Mouse (Mus musculus) MEL (cell line): ENCODE results near the gene Epc2. TPM values are rescaled to one million over a fixed set of nuclear protein-coding genes. Genes with fewer than 3 reads are reported as not detected.

Source experiments
- DNase-seq: peaks from one replicate; pipeline ENCODE4 v3.0.0; 2011; ENCODE audit warnings: low read depth, low spot score
- H3K27ac ChIP-seq: 2 replicates; pipeline ENCODE4 v1.5.1; 2012; ENCODE audit warnings: low read depth, mild to moderate bottlenecking, control low read depth, low read length, moderate library complexity; ENCODE audit not compliant: control insufficient read depth
- H3K27me3 ChIP-seq, 2 experiments: fragments of 150-350 bp in 1 of 2; sonication (generic) in 1 of 2; 2 replicates each; pipeline ENCODE4 v1.6.1; 2012; ENCODE audit warnings: low read length in 2 of 2, mild to moderate bottlenecking in 2 of 2, improper control_type of control experiment in 1 of 2, moderate library complexity in 1 of 2; ENCODE audit not compliant: insufficient read depth in 2 of 2, control insufficient read depth in 1 of 2
- H3K36me3 ChIP-seq, 2 experiments: 2 replicates each; pipeline ENCODE4 v1.6.1; 2012 to 2014; ENCODE audit warnings: low read length in 2 of 2, improper control_type of control experiment in 1 of 2, inconsistent platforms in 1 of 2, mild to moderate bottlenecking in 1 of 2; ENCODE audit not compliant: insufficient read depth in 2 of 2, control insufficient read depth in 1 of 2
- H3K4me1 ChIP-seq, 2 experiments: fragments of 150-350 bp in 1 of 2; sonication (generic) in 1 of 2; 2 replicates each; pipeline ENCODE4 v1.6.1; 2012; ENCODE audit warnings: low read length in 2 of 2, improper control_type of control experiment in 1 of 2, mild to moderate bottlenecking in 1 of 2; ENCODE audit not compliant: insufficient read depth in 2 of 2, control insufficient read depth in 1 of 2
- H3K4me3 ChIP-seq, 2 experiments: fragments of 150-350 bp in 1 of 2; sonication (generic) in 1 of 2; 2 replicates each; pipeline ENCODE4 v1.5.1; 2012; ENCODE audit warnings: low read depth in 2 of 2, low read length in 2 of 2, mild to moderate bottlenecking in 2 of 2, moderate library complexity in 2 of 2, control low read depth in 1 of 2, improper control_type of control experiment in 1 of 2; ENCODE audit not compliant: control insufficient read depth in 1 of 2, insufficient read depth in 1 of 2
- H3K79me2 ChIP-seq: 2 replicates; pipeline ENCODE4 v1.6.1; 2012; ENCODE audit warnings: mild to moderate bottlenecking, low read length, moderate library complexity; ENCODE audit not compliant: control insufficient read depth, poor library complexity, insufficient read depth
- H3K9ac ChIP-seq: 2 replicates; pipeline ENCODE4 v1.6.1; 2012; ENCODE audit warnings: low read depth, mild to moderate bottlenecking, control low read depth, low read length, moderate library complexity; ENCODE audit not compliant: control insufficient read depth, poor library complexity, severe bottlenecking
- H3K9me3 ChIP-seq: fragments of 150-350 bp; sonication (generic); replicated peaks from 2 replicates; pipeline ENCODE4 v1.6.1; 2012; ENCODE audit warnings: mild to moderate bottlenecking, low read length, improper control_type of control experiment, moderate library complexity; ENCODE audit not compliant: insufficient read depth
- BHLHE40 ChIP-seq: IDR thresholded peaks from 2 replicates; pipeline ENCODE4 v1.6.1; 2012; ENCODE audit warnings: low read depth, mild to moderate bottlenecking, inconsistent platforms, low read length, improper control_type of control experiment, borderline replicate concordance
- CHD1 ChIP-seq: IDR thresholded peaks from 2 replicates; pipeline ENCODE4 v1.6.1; 2012; ENCODE audit warnings: low read depth, mild to moderate bottlenecking, inconsistent platforms, low read length, improper control_type of control experiment
- E2F4 ChIP-seq: IDR thresholded peaks from 2 replicates; pipeline ENCODE4 v1.6.1; 2011; ENCODE audit warnings: low read depth, low read length, improper control_type of control experiment, borderline replicate concordance
- EP300 ChIP-seq, 2 experiments: IDR thresholded peaks; 2 replicates each; pipeline ENCODE4 v1.6.1; 2011; ENCODE audit warnings: improper control_type of control experiment in 2 of 2, low read length in 2 of 2, low read depth in 1 of 2, mild to moderate bottlenecking in 1 of 2
- ETS1 ChIP-seq: IDR thresholded peaks from 2 replicates; pipeline ENCODE4 v1.6.1; 2012; ENCODE audit warnings: low read depth, mild to moderate bottlenecking, inconsistent platforms, low read length, improper control_type of control experiment, moderate library complexity
- GATA1 ChIP-seq: IDR thresholded peaks from 2 replicates; pipeline ENCODE4 v1.6.1; 2011; ENCODE audit warnings: low read depth, low read length, improper control_type of control experiment
- JUND ChIP-seq: IDR thresholded peaks from 2 replicates; pipeline ENCODE4 v1.6.1; 2011; ENCODE audit warnings: low read depth, mild to moderate bottlenecking, improper control_type of control experiment, low read length
- MAFK ChIP-seq: IDR thresholded peaks from 2 replicates; pipeline ENCODE4 v1.6.1; 2011; ENCODE audit warnings: low read depth, mild to moderate bottlenecking, low read length, improper control_type of control experiment, borderline replicate concordance
- MAZ ChIP-seq: IDR thresholded peaks from 2 replicates; pipeline ENCODE4 v1.6.1; 2012; ENCODE audit warnings: low read depth, mild to moderate bottlenecking, inconsistent platforms, low read length, improper control_type of control experiment
- MXI1 ChIP-seq: IDR thresholded peaks from 2 replicates; pipeline ENCODE4 v1.6.1; 2011; ENCODE audit warnings: mild to moderate bottlenecking, low read depth, low read length, improper control_type of control experiment
- MYC ChIP-seq: IDR thresholded peaks from 2 replicates; pipeline ENCODE4 v1.6.1; 2011; ENCODE audit warnings: low read depth, mild to moderate bottlenecking, low read length, improper control_type of control experiment, moderate library complexity
- POLR2AphosphoS2 ChIP-seq: IDR thresholded peaks from 2 replicates; pipeline ENCODE4 v1.6.1; 2011; ENCODE audit warnings: low read length, improper control_type of control experiment
- RCOR1 ChIP-seq: IDR thresholded peaks from 2 replicates; pipeline ENCODE4 v1.6.1; 2012; ENCODE audit warnings: low read depth, mild to moderate bottlenecking, inconsistent platforms, low read length, improper control_type of control experiment
- SIN3A ChIP-seq: IDR thresholded peaks from 2 replicates; pipeline ENCODE4 v1.6.1; 2012; ENCODE audit warnings: low read length, improper control_type of control experiment, inconsistent platforms
- TCF12 ChIP-seq: IDR thresholded peaks from 2 replicates; pipeline ENCODE4 v1.6.1; 2014; ENCODE audit warnings: low read depth, mild to moderate bottlenecking, inconsistent platforms, low read length, improper control_type of control experiment, moderate library complexity
- UBTF ChIP-seq: IDR thresholded peaks from 2 replicates; pipeline ENCODE4 v1.6.1; 2012; ENCODE audit warnings: low read depth, mild to moderate bottlenecking, inconsistent platforms, low read length, improper control_type of control experiment, moderate library complexity, borderline replicate concordance; ENCODE audit not compliant: insufficient read depth
- USF2 ChIP-seq, 2 experiments: IDR thresholded peaks; 2 replicates each; pipeline ENCODE4 v1.6.1; 2011 to 2012; ENCODE audit warnings: improper control_type of control experiment in 2 of 2, low read length in 2 of 2, borderline replicate concordance in 1 of 2, inconsistent platforms in 1 of 2, low read depth in 1 of 2, mild to moderate bottlenecking in 1 of 2; ENCODE audit not compliant: insufficient read depth in 1 of 2
- ZMIZ1 ChIP-seq: IDR thresholded peaks from 2 replicates; pipeline ENCODE4 v1.6.1; 2012; ENCODE audit warnings: low read depth, mild to moderate bottlenecking, inconsistent platforms, low read length, improper control_type of control experiment, moderate library complexity
- ZNF384 ChIP-seq: IDR thresholded peaks from 2 replicates; pipeline ENCODE4 v1.6.1; 2012; ENCODE audit warnings: low read depth, mild to moderate bottlenecking, inconsistent platforms, low read length, improper control_type of control experiment
- polyA plus RNA-seq, 2 experiments: library from polyadenylated mRNA; stranded (reverse) in 1 of 2; unstranded in 1 of 2; fragments of >175 nt in 1 of 2; fragments of >200 nt in 1 of 2; gene quantifications; 2 replicates each; pipeline versions ENCODE4 v1.2.1 to v1.2.4; 2012; ENCODE audit warnings: low replicate concordance in 2 of 2, low read depth in 1 of 2; ENCODE audit not compliant: insufficient read length in 2 of 2, insufficient read depth in 1 of 2, missing spikeins in 1 of 2
- total RNA-seq: library from RNA; depleted of rRNA; stranded (reverse); fragments of 300-350 nt; gene quantifications from 2 replicates; pipeline ENCODE4 v1.2.3, GENCODE M21; 2012

Gene Epc2
- total and polyA plus RNA-seq, 3 experiments, result 14.3 to 15.4 TPM; not detected in 1

DNA sequence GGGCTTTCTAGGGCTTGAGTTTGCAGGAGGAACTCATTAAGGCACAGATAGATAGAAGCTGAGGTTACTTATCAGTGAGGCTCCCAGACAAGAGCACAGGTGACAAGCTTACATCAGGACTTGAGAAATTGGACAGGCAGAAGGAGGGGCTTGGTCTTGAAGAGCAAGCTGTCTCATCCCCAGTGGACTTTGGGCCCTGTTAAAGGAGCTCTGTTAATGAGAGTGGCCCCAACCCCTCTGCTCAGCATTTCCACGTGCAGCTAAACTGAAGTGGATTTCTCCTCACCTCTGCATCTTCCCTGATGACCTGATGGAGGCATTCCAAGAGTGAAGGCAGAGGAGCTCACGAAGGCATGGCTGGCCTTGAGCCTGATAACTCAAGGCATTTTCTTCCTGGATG, 27.4 kb upstream of the Epc2 start (continued):
- TF ChIP-seq MYC (no peak), MAFK (no peak)

DNA sequence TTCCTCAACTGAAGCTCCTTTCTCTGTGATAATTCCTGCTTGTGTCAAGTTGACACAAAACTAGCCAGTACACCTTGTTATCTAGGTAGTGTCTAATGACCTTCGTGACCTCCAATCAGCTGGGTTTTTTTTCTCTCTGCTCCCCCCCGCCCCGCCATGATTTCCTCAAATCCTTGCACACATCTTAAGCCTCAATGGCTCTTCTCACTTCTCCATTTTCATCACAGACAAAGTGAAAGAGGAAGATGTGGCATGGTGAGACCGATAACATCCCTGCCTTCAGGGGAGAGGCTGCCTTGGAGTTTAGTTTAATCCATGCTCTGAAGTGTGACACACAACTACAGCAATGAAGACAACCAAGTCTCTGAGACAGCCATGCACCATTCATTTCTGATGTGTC, 26.5 kb upstream of the Epc2 start:
- H3K27ac ChIP-seq, result no peak overlapping the region
- no peaks in the 10 kb centered on the region for H3K9me3 ChIP-seq
- H3K9ac ChIP-seq, result no peak overlapping the region
- no peaks in the 10 kb centered on the region; a peak in 1 of 4 replicates for H3K27me3 ChIP-seq
- DNase-seq, result peak; percentile 87
- no peaks in the 10 kb centered on the region for H3K79me2 ChIP-seq
- H3K36me3 ChIP-seq, result peaks cover 0 to 6% of the 10 kb centered on the region in 2 experiments; a peak in 2 of 4 replicates
- TF ChIP-seq ZMIZ1 (no peak), SIN3A (0 out of 2 replicates have a peak, but pooled peaks have one; percentile 41), UBTF (no peak), USF2 (IDR thresholded peaks at IDR 0.05; ENCODE audit: borderline replicate concordance in 1 of 2, insufficient read depth in 1 of 2, low read depth in 1 of 2, low read length in 2 of 2) (no peak), MXI1 (peak; percentile 36; the same call in 1 of the 2 replicates), EP300 (IDR thresholded peaks at IDR 0.05; ENCODE audit: low read depth in 1 of 2, low read length in 2 of 2) (peak; percentile 52 to 73), TCF12 (peak; percentile 43; the same call in 1 of the 2 replicates), E2F4 (no peak), JUND (no peak), ETS1 (peak; percentile 83), MAZ (0 out of 2 replicates have a peak, but pooled peaks have one; percentile 30), GATA1 (peak; percentile 78), CHD1 (no peak), BHLHE40 (no peak), RCOR1 (peak; percentile 97), POLR2AphosphoS2 (no peak), MYC (0 out of 2 replicates have a peak, but pooled peaks have one; percentile 32), ZNF384 (peak; percentile 78)
- H3K4me1 ChIP-seq, result peaks cover 0 to 9% of the 10 kb centered on the region in 2 experiments; a peak in 2 of 4 replicates
- no peak overlapping the region for H3K4me3 ChIP-seq
